Mouse (Mus musculus) regulatory T cell (primary cell): ENCODE measurements around the gene Chuk.

Experiments used
- in situ Hi-C: fragments of 300-600 bp; cut with MboI, MseI; formaldehyde crosslinking; loops from one replicate; pipeline ENCODE4 v1.15.1; 2025; ENCODE audit warnings: high pct_unique_total_duplicates

Chuk gene

DNA sequence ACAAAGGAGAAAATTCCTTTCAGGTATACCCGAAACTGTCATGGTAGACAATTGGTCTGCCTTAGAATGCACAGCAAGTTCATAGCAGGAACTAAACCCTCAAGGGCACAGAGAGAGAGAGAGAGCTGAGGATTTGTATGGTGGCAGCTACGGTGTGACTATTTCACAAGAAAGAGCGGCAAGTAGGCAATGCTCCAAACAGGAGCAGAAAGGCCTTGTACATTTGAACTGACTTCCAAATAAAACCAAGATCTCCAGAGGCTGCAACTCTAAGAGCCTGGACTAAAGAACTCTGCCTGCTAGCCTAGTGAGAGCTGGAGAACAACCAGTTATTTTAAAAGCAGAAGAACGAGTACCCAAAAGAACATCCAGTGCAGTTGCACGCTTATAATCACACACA, 65.2 kb downstream of the Chuk start:
- in situ Hi-C loops, result no loop called here

GRCm38 (mm10) chr19:44033396-44033795, 73.9 kb downstream of the Chuk start:
- in situ Hi-C loops, result no loop called here

DNA sequence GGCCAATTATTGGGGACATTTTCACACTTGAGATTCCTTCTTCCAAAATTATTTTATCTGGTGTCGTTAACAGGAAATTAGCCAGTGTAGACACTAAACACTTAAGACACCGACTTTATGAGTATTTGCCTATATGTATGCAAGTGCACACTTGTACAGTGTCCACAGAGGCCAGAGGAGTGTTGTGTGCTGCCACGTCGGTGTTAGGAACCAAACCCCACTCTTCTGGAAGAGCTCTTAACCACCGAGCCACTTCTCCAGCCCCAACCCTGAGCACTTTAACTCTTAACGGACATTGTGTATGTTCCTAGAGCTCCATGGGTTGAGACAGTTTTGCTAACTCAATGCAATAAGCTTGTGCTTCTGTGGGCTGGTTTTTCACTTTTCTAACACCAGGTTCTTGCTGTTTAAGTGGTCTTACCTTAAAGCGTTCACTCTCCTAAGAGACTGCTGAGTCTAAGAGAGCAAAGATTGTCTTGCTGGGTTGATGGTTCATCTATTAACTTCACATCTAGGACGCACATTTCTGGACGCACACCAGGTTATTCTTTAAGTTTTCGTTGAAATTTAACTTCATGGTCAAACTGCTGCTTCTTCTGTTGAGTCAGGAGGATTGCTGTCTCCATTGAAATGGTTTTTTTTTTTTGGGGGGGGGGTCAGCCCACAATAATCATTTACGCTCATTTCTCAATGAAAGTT, 75.1 kb downstream of the Chuk start:
- in situ Hi-C loops, result no loop called here

- in situ Hi-C loops, result no loop called here
These were observed 77.3 kb downstream of the Chuk start for GRCm38 (mm10) chr19:44030024-44030423.

- in situ Hi-C loops, result no loop called here
These were observed 78.3 kb downstream of the Chuk start, which contains the start of gene Cyp2c23 for GRCm38 (mm10) chr19:44028972-44029371. Gene Cyp2c23, minus strand, starts transcription at chr19:44029208.

DNA sequence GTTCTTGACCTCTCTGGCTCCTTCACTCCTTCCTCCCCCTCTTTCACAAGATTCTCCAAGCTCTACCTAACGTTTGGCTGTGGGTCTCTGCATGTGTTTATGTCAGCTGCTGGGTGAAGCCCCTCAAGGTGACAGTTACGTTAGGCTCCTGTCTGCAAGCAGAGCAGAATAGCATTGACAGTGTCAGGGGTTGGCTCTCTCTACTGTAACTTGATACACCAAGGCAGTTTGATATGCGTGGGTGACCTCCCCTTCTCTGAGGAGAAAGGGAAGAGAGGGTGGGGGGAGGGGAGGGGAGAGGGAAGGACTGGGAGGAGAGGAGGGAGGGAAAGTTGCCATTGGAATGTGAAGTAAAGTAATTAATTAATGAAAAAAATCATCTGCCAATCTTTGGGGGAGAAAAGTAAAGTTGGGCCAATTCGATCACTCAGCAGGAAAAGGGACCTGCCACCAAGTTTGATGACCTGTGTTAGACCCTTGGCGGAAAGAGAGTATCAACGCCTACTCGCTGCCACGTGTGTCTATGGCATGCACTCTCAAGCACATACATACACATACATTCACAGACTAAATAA, 80.2 kb downstream of the Chuk start:
- in situ Hi-C loops, result no loop called here

GRCm38 (mm10) chr19:44024921-44025585, 82.2 kb downstream of the Chuk start:
- in situ Hi-C loops, result no loop called here
